Mouse (Mus musculus) hindbrain, embryonic 12.5 days (tissue): ENCODE measurements around the gene Glcci1. TPM values are rescaled to one million over a fixed set of nuclear protein-coding genes. Genes with fewer than 3 reads are reported as not detected.

Experiments used
- ATAC-seq: fragments of 200-750 bp; cut with Nextera tagmentation; 2 replicates; pipeline ENCODE4 v1.8.0; 2017; ENCODE audit warnings: moderate TSS enrichment; ENCODE audit not compliant: low FRiP score
- H3K27ac ChIP-seq: fragments of 300-500 bp; sonication (generic); 2 replicates; pipeline ENCODE4 v1.5.1; 2016; ENCODE audit warnings: mild to moderate bottlenecking
- H3K27me3 ChIP-seq: fragments of 300-500 bp; sonication (generic); 2 replicates; pipeline ENCODE4 v1.6.1; 2016; ENCODE audit warnings: mild to moderate bottlenecking
- H3K36me3 ChIP-seq: fragments of 300-500 bp; sonication (generic); 2 replicates; pipeline ENCODE4 v1.6.1; 2016; ENCODE audit warnings: mild to moderate bottlenecking
- H3K4me1 ChIP-seq: fragments of 300-500 bp; sonication (generic); 2 replicates; pipeline ENCODE4 v1.6.1; 2016
- H3K4me2 ChIP-seq: fragments of 300-500 bp; sonication (generic); replicated peaks from 2 replicates; pipeline ENCODE4 v1.6.1; 2016; ENCODE audit warnings: mild to moderate bottlenecking
- H3K4me3 ChIP-seq: fragments of 300-500 bp; sonication (generic); 2 replicates; pipeline ENCODE4 v1.5.1; 2016; ENCODE audit warnings: mild to moderate bottlenecking
- H3K9ac ChIP-seq: fragments of 300-500 bp; sonication (generic); 2 replicates; pipeline ENCODE4 v1.6.1; 2016; ENCODE audit warnings: mild to moderate bottlenecking, moderate library complexity
- H3K9me3 ChIP-seq: fragments of 300-500 bp; sonication (generic); replicated peaks from 2 replicates; pipeline ENCODE4 v1.6.1; 2016; ENCODE audit warnings: mild to moderate bottlenecking
- WGBS: fragments of 180-500 bp; shearing (Covaris S2); methylation state at CpG from one replicate; pipeline ENCODE4 v1.1.7; 2016; 5-methylcytosine and 5-hydroxymethylcytosine counted together
- polyA plus RNA-seq: library from polyadenylated mRNA; unstranded; fragments of >200 nt; fragmentation: Nextera tagmentation; extraction: Ambion mirVana; gene quantifications from 2 replicates; pipeline ENCODE4 v1.2.1, GENCODE M21; 2016

The Glcci1 gene
- polyA plus RNA-seq, 1 experiment from 2014 or later = 20.8 TPM

DNA sequence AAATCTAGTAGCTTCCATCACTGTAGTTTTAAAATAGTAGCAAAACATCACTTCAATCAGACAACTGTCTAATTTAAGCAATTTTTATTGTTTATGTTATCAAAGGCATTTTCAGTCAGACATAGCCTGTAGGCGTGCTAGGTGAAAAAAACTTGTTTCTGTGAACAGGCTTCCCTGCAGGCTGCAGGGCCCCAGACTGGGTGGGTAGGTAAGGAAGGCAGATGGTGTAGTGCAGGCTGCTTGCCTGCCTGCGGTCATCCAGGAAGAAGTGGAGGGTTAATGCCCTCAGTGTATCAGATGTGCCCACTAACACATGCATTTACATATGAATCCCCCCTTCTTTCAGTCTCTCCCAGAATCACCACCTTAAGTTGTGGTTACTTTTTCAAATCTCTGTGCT, 136.3 kb downstream of the Glcci1 start:
- H3K4me2 ChIP-seq = no peak overlapping the region
- H3K9ac ChIP-seq = no peak overlapping the region
- WGBS = 44% methylated on average over 2 of the region's 2 CpGs
- H3K27me3 ChIP-seq = no peaks in the 10 kb centered on the region
- no peaks in the 10 kb centered on the region; the same call in 1 of the 2 replicates for H3K4me1 ChIP-seq
- H3K27ac ChIP-seq = no peak overlapping the region
- H3K36me3 ChIP-seq = no peaks in the 10 kb centered on the region
- H3K9me3 ChIP-seq = no peaks in the 10 kb centered on the region
- ATAC-seq = 0 out of 2 replicates have a peak, but pooled peaks have one; percentile 44
- H3K4me3 ChIP-seq = no peak overlapping the region
